Mouse (Mus musculus) hindlimb bud, embryonic 11.5 days (tissue): Measurements from ENCODE around the gene R3hdm4.
A peak's percentile ranks its signal among the peaks of the same experiment; 100 is the strongest.

ENCODE experiments used
- DNase-seq: peaks from one replicate; pipeline ENCODE4 v3.0.0-alpha.2; 2012; ENCODE audit warnings: low read depth, low spot score; ENCODE audit errors: extremely low spot score

Gene R3hdm4

GRCm38 (mm10) chr10:79925785-79926490 lies 4.9 kb upstream of the R3hdm4 start:
- no peak for DNase-seq

- DNase-seq = peak; percentile 67
Observed at GRCm38 (mm10) chr10:79924998-79925784, 4.2 kb upstream of the R3hdm4 start.

- no peak for DNase-seq
Observed at GRCm38 (mm10) chr10:79921572-79921971, 564 bp upstream of the R3hdm4 start.

- DNase-seq = no peak
Observed at GRCm38 (mm10) chr10:79920056-79920890, 735 bp downstream of the R3hdm4 start.

GRCm38 (mm10) chr10:79919251-79919849 lies 1.7 kb downstream of the R3hdm4 start:
- no peak for DNase-seq

- DNase-seq = no peak
Observed at GRCm38 (mm10) chr10:79918231-79919078, 2.6 kb downstream of the R3hdm4 start.

GRCm38 (mm10) chr10:79917532-79918100 lies 3.4 kb downstream of the R3hdm4 start:
- no peak for DNase-seq

- DNase-seq = no peak
Observed at GRCm38 (mm10) chr10:79916808-79917531, 4.0 kb downstream of the R3hdm4 start, which contains the start of gene Kiss1r. Kiss1r (plus strand) TSS chr10:79916971.

GRCm38 (mm10) chr10:79916081-79916480 lies 4.9 kb downstream of the R3hdm4 start:
- DNase-seq = no peak

GRCm38 (mm10) chr10:79914948-79915596 lies 5.9 kb downstream of the R3hdm4 start:
- no peak for DNase-seq

GRCm38 (mm10) chr10:79914131-79914947 lies 6.7 kb downstream of the R3hdm4 start:
- DNase-seq = no peak

- DNase-seq = no peak
Observed at GRCm38 (mm10) chr10:79912412-79912811, 8.6 kb downstream of the R3hdm4 start.

- DNase-seq = no peak
Observed at GRCm38 (mm10) chr10:79910556-79910955, 10.5 kb downstream of the R3hdm4 start, which contains the start of gene Gm26602. Gm26602 (plus strand) TSS chr10:79910856.

GRCm38 (mm10) chr10:79909092-79909922 lies 11.7 kb downstream of the R3hdm4 start:
- DNase-seq = no peak

- peak; percentile 88 for DNase-seq
Observed at GRCm38 (mm10) chr10:79908167-79909091, 12.6 kb downstream of the R3hdm4 start, which contains the start of gene Med16. Med16 (minus strand) TSS chr10:79908923.

GRCm38 (mm10) chr10:79907415-79907814 lies 13.6 kb downstream of the R3hdm4 start:
- no peak for DNase-seq
